Mouse (Mus musculus): Measurements from ENCODE around the gene Hand2. TPM values are rescaled to one million over a fixed set of nuclear protein-coding genes. Genes with fewer than 3 reads are reported as not detected.

Hand2 gene
- polyA plus RNA-seq, 1 experiment from 2014 or later, result 0.12 TPM

DNA sequence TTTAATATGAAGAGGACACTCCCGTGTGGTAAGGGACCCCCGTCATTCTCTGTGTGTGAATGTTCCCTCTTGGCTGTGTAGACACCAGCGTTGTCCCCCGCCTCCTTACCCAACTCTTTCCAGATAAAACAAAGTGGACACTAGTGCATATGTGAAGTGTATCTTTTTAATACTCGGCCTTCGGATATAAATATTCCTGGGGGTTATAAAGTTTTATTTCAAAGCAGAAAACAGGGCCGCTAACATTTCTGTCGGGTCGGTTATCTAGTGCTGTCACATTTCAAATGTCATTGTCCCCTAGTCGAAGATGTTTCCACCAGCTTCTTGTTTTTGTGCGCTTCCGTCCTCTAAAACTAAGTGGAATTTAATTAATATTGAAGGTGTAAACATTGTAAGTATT is 3.3 kb downstream of the Hand2 start:
- Histone ChIP-seq H3K4me3 (ENCODE audit: low read depth, low read length) (no peak overlapping the region), H3K27ac (ENCODE audit: low read length) (no peak overlapping the region), H3K9me3 (ENCODE audit: low read length) (no peaks in the 10 kb centered on the region), H3K4me2 (replicated peaks; ENCODE audit: low read depth, low read length) (no peak overlapping the region), H3K36me3 (ENCODE audit: insufficient read depth, low read length) (no peaks in the 10 kb centered on the region), H3K27me3 (replicated peaks; ENCODE audit: insufficient read depth, low read length) (peaks cover 92% of the 10 kb centered on the region), H3K9ac (replicated peaks; ENCODE audit: low read depth) (no peak overlapping the region), H3K4me1 (ENCODE audit: insufficient read depth, low read depth, low read length) (peaks cover 3% of the 10 kb centered on the region; the same call in 1 of the 2 replicates)
- ATAC-seq, result no peak
- no peak for TF ChIP-seq EP300 (IDR thresholded peaks at IDR 0.05)
- no peak for TF ChIP-seq CTCF (IDR thresholded peaks at IDR 0.05)
- no peak for DNase-seq (ENCODE audit: low spot score)
- 5% methylated on average over 12 of the region's 12 CpGs for WGBS

DNA sequence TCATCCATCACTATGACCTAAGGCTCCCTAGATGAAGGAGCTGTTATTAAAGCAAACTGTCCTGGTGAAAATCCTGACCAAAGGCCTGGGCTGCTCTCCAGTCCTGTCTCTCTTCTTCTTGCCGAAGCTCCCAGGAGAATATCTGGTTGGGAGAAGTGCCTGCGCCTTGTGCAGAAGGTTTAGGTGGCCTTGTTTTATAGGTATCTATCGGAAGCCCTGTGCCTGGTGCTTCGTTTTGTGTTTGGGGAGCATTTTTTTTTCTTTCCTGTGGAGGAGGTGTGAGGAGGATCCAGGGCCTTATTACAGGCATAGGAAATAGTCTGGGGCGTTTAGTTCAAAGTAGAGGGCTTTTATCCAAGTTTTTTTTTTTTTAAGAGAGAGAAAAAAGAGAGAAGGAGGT is 3.9 kb downstream of the Hand2 start:
- Histone ChIP-seq H3K27me3 (replicated peaks; ENCODE audit: insufficient read depth, low read length) (peaks cover 92% of the 10 kb centered on the region), H3K4me3 (ENCODE audit: low read depth, low read length) (no peak overlapping the region), H3K36me3 (ENCODE audit: insufficient read depth, low read length) (no peaks in the 10 kb centered on the region), H3K9ac (replicated peaks; ENCODE audit: low read depth) (no peak overlapping the region), H3K4me2 (replicated peaks; ENCODE audit: low read depth, low read length) (no peak overlapping the region), H3K4me1 (ENCODE audit: insufficient read depth, low read depth, low read length) (peaks cover 3% of the 10 kb centered on the region; the same call in 1 of the 2 replicates), H3K9me3 (ENCODE audit: low read length) (no peaks in the 10 kb centered on the region), H3K27ac (ENCODE audit: low read length) (no peak overlapping the region)
- TF ChIP-seq EP300 (IDR thresholded peaks at IDR 0.05) (no peak), CTCF (IDR thresholded peaks at IDR 0.05) (no peak)
- ATAC-seq (no peak), DNase-seq (ENCODE audit: low spot score) (no peak)
- WGBS, result 8% methylated on average over 5 of the region's 5 CpGs

DNA sequence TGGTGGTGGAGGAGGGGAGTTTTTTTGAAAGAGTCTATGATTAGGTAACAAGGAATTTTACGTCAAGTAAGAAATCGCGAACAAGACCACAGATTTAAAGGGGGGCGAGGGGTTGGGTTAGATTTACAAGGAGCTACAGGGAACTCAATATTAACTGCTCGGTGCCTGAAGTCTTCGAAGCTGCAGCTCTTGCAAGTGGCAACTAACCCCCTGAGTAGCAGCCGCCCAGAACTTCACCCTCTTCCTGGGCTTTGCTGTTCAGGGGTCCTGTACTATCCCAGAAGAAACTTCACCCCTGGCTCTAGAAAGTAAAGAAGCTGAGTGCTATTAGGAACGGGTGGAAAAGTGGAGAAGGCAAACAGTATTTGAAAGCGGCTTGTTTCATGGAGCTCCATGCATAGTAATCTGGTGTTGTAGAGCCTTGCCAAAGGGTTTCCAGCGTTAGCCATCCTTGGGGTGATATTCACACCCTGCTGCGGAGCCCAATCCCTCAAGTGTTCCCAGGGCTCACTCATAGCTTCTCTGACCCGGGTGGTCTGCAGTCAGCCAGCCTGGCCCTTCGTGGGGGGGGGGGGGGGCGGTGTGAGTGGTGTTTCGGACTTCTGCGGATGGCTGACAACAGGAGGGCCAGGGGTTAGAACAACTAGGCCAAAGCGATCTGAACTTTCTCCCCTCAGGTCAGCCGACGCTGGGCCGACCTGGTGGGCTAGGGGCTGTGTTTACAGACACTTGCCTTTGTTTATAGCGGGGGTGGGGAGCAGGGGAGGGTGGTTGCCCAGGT is 4.5 kb downstream of the Hand2 start:
- H3K4me3 ChIP-seq (ENCODE audit: low read depth, low read length), result no peak overlapping the region
- no peak overlapping the region for H3K27ac ChIP-seq (ENCODE audit: low read length)
- H3K36me3 ChIP-seq (ENCODE audit: insufficient read depth, low read length), result no peaks in the 10 kb centered on the region
- H3K9me3 ChIP-seq (ENCODE audit: low read length), result no peaks in the 10 kb centered on the region
- DNase-seq (ENCODE audit: low spot score) (no peak), ATAC-seq (no peak)
- no peak overlapping the region for H3K9ac ChIP-seq (replicated peaks; ENCODE audit: low read depth)
- WGBS, result 14% methylated on average over 20 of the region's 21 CpGs
- H3K4me1 ChIP-seq (ENCODE audit: insufficient read depth, low read depth, low read length), result peaks cover 3% of the 10 kb centered on the region; the same call in 1 of the 2 replicates
- H3K27me3 ChIP-seq (replicated peaks; ENCODE audit: insufficient read depth, low read length), result peaks cover 94% of the 10 kb centered on the region
- TF ChIP-seq CTCF (IDR thresholded peaks at IDR 0.05) (no peak), EP300 (IDR thresholded peaks at IDR 0.05) (no peak)
- no peak overlapping the region for H3K4me2 ChIP-seq (replicated peaks; ENCODE audit: low read depth, low read length)

DNA sequence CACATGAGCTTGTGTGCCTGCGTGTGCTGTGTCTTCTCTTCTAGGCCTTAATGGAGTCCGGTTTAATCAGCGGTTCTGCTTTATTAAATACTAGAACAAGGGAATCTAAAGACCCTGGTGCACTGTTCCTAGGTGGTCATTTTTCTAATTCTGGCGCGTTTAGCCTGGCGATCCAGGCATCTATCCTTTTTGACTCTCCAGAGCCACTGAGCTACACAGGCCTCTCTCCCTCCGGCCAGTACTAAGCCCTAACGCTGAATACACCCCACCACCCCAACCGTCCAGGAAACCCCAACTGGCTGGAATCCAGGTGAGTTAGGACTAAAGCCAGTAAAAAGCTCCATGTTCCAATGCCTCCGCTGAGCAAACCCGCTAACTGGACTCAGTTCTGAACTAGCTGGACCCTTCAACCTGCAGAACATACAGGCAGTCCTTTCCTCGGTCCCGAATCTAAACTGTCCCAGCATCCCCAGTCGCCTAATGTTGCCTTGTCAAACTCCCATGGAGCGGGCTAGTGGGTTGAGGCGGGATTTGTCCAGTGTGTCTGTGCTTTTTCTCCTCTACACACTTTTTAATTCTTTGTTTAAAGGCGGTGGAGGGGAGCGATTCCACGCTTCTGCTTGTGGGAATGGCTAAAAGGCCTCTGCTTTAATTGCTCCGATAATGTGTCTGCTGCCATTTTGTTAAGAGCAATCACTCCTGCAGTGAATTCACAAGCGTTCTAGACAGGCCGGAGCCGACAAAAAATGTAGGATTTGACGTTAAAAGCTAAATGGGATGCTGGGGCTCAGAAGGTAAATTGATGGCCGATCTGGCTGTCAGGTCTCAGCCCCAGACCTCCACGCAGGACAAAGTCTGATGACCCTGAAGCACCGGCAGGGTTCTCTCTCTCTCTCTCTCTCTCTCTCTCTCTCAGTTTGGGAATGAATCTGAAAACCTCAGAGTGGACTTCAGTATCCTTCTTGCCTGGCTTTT is 5.6 kb downstream of the Hand2 start:
- Histone ChIP-seq H3K4me3 (ENCODE audit: low read depth, low read length) (no peak overlapping the region), H3K9ac (replicated peaks; ENCODE audit: low read depth) (no peak overlapping the region), H3K4me1 (ENCODE audit: insufficient read depth, low read depth, low read length) (peaks cover 1% of the 10 kb centered on the region; the same call in 1 of the 2 replicates), H3K27me3 (replicated peaks; ENCODE audit: insufficient read depth, low read length) (peaks cover 87% of the 10 kb centered on the region), H3K27ac (ENCODE audit: low read length) (no peak overlapping the region), H3K9me3 (ENCODE audit: low read length) (no peaks in the 10 kb centered on the region), H3K36me3 (ENCODE audit: insufficient read depth, low read length) (no peaks in the 10 kb centered on the region), H3K4me2 (replicated peaks; ENCODE audit: low read depth, low read length) (no peak overlapping the region)
- DNase-seq (ENCODE audit: low spot score), result no peak
- 18% methylated on average over 27 of the region's 27 CpGs for WGBS
- no peak for ATAC-seq
- TF ChIP-seq CTCF (IDR thresholded peaks at IDR 0.05) (no peak), EP300 (IDR thresholded peaks at IDR 0.05) (no peak)

DNA sequence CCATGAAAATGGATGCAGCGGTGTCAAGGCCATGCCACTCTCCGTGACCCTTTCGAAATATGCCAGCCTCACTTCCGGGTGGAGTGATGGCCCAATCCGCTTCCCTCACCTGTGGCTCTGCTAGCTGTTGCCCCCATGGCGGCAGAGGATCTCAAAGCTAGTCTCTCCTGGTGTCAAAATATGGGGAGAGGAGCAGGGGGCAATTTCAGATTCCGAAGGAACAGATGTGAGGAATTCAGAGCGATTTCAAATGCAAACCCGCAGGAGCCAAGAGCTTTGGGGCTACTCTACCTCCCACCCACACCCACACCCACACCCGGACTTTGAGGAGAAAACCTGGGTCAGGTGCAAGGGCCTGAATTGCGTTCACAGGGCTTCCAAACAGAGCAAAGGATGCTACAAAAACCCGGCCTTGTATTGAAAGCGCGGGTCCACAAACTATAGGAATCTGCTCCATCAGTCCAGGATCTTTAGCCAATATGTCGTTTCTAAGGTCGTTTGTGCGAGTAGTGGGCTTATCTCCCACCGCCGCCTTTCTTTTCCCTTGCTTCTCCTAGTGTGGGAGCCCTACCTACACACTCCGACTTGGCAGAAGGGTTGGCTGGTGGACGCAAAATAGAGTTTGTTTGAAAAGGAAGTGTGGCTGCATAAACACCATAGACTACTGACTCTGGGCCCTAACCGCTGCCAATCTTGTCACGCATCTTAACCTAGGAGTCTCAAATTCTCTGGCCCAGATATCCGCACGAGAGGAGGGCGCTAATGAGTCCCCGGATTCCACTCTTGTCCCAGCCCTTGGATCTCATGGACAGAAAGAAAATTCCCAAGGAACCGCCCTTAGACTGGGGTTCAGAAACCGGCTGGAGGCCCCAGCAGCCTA is 6.7 kb downstream of the Hand2 start:
- H3K27ac ChIP-seq (ENCODE audit: low read length), result no peak overlapping the region
- no peak overlapping the region for H3K4me3 ChIP-seq (ENCODE audit: low read depth, low read length)
- no peaks in the 10 kb centered on the region for H3K36me3 ChIP-seq (ENCODE audit: insufficient read depth, low read length)
- 4% methylated on average over 29 of the region's 29 CpGs for WGBS
- no peaks in the 10 kb centered on the region for H3K4me1 ChIP-seq (ENCODE audit: insufficient read depth, low read depth, low read length)
- peaks cover 87% of the 10 kb centered on the region for H3K27me3 ChIP-seq (replicated peaks; ENCODE audit: insufficient read depth, low read length)
- DNase-seq (ENCODE audit: low spot score) (no peak), ATAC-seq (no peak)
- TF ChIP-seq EP300 (IDR thresholded peaks at IDR 0.05), result no peak
- TF ChIP-seq CTCF (IDR thresholded peaks at IDR 0.05), result no peak
- no peaks in the 10 kb centered on the region for H3K9me3 ChIP-seq (ENCODE audit: low read length)
- H3K4me2 ChIP-seq (replicated peaks; ENCODE audit: low read depth, low read length), result peak overlapping the region; percentile 39; the same call in 1 of the 2 replicates
- no peak overlapping the region for H3K9ac ChIP-seq (replicated peaks; ENCODE audit: low read depth)
